Mouse (Mus musculus) E14TG2a.4 (cell line): ENCODE data around the gene Polr2f.

Source experiments
- H3K27me3 ChIP-seq: 2 replicates; pipeline ENCODE4 v1.6.1; 2014; ENCODE audit warnings: low read length, control low read depth; ENCODE audit not compliant: insufficient read depth
- H3K36me3 ChIP-seq: 2 replicates; pipeline ENCODE4 v1.6.1; 2014; ENCODE audit warnings: low read length, control low read depth; ENCODE audit not compliant: insufficient read depth
- H3K4me1 ChIP-seq: replicated peaks from 2 replicates; pipeline ENCODE4 v1.6.1; 2014; ENCODE audit warnings: low read depth, low read length, control low read depth
- H3K4me3 ChIP-seq: replicated peaks from 2 replicates; pipeline ENCODE4 v1.5.1; 2014; ENCODE audit warnings: mild to moderate bottlenecking, low read length
- H3K9me3 ChIP-seq: 2 replicates; pipeline ENCODE4 v1.6.1; 2014; ENCODE audit warnings: low read length, control low read depth
- CTCF ChIP-seq: conservative IDR thresholded peaks from 2 replicates; pipeline ENCODE4 v1.5.1; 2014; ENCODE audit warnings: low read length
- NANOG ChIP-seq: IDR thresholded peaks from 2 replicates; pipeline ENCODE4 v1.6.1; 2014; ENCODE audit warnings: borderline replicate concordance, low read length, mixed read lengths
- POU5F1 ChIP-seq: IDR thresholded peaks from 2 replicates; pipeline ENCODE4 v1.6.1; 2014; ENCODE audit warnings: low read length, borderline replicate concordance

Gene Polr2f

GRCm38 (mm10) chr15:79135783-79136575 is 4.8 kb upstream of the Polr2f start:
- H3K36me3 ChIP-seq: peaks cover 21% of the 10 kb centered on the region
- peaks cover 26% of the 10 kb centered on the region for H3K4me1 ChIP-seq
- peaks cover 11% of the 10 kb centered on the region for H3K27me3 ChIP-seq
- TF ChIP-seq POU5F1 (no peak), NANOG (no peak), CTCF (no peak)
- no peak overlapping the region for H3K4me3 ChIP-seq
- no peaks in the 10 kb centered on the region for H3K9me3 ChIP-seq

DNA sequence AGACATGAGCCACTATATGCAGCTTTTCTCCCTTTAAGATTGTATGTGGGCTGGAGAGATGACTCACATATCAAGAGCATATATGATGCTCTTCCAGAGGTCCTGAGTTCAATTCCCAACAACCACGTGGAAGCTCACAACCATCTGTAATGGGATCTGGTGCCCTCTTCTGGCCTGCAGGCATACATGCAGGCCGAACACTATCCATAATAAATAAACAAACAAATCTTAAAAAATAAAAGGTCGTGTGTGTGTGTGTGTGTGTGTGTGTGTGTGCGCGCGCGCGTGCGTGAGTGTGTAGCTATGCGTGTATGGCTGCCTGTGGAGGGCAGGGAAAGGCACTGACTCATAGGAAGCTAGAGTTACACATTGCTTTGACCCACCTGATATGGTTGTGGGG is 1.2 kb upstream of the Polr2f start:
- Histone ChIP-seq H3K9me3 (no peaks in the 10 kb centered on the region), H3K36me3 (peaks cover 12% of the 10 kb centered on the region), H3K4me3 (no peak overlapping the region), H3K4me1 (peaks cover 39% of the 10 kb centered on the region), H3K27me3 (peaks cover 11% of the 10 kb centered on the region)
- TF ChIP-seq POU5F1 (no peak), CTCF (peak; percentile 47), NANOG (no peak)

GRCm38 (mm10) chr15:79141566-79141917 is 733 bp downstream of the Polr2f start:
- TF ChIP-seq CTCF (no peak), NANOG (no peak), POU5F1 (no peak)
- peaks cover 31% of the 10 kb centered on the region for H3K36me3 ChIP-seq
- peak overlapping the region; percentile 99 for H3K4me3 ChIP-seq
- peaks cover 51% of the 10 kb centered on the region for H3K4me1 ChIP-seq
- no peaks in the 10 kb centered on the region for H3K9me3 ChIP-seq
- H3K27me3 ChIP-seq: peaks cover 11% of the 10 kb centered on the region

- no peak for TF ChIP-seq POU5F1
- H3K4me3 ChIP-seq: peak overlapping the region; percentile 35; the same call in 1 of the 2 replicates
- H3K9me3 ChIP-seq: no peaks in the 10 kb centered on the region
- peaks cover 9% of the 10 kb centered on the region for H3K27me3 ChIP-seq
- H3K36me3 ChIP-seq: peaks cover 49% of the 10 kb centered on the region
- peaks cover 65% of the 10 kb centered on the region for H3K4me1 ChIP-seq
These were observed 2.5 kb downstream of the Polr2f start for GRCm38 (mm10) chr15:79143316-79143715.

DNA sequence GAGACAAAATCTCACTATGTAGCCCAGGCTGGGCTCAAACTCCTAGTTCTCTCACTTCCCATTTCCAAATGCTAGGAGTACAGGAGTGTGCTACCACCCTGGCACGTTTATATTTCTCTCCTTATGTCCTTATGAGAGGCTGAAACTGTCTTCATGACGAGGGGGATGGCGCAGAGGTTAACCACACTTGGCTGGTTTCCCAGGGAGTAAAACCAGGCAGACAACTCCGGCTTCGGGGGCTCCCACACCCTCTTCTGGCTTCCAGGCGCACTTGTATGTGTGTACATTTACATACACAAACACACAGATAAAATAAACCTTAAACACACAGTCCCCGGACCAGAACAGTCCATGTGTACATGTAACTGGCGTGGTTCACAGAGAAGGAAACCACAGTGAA is 3.2 kb downstream of the Polr2f start:
- Histone ChIP-seq H3K36me3 (peaks cover 56% of the 10 kb centered on the region), H3K4me1 (peaks cover 69% of the 10 kb centered on the region)

DNA sequence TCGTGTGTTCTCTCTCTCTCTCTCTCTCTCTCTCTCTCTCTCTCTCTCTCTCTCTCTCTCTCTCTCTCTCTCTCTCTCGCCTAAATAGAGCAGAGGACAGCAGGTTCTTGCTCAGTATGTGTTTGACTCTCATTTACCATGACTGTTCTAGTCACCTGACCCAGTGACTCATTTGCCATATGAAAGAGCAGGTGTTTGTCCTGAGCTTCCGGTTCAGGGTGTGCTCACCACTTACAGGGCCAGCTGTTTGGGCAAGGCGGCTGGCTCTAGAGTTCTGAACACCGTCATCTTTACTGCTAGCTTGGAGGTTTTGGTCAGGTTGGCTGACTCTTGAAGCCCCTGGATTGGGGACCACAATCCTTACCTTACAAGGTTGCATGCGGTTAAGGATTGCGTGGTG is 4.7 kb downstream of the Polr2f start:
- no peak for TF ChIP-seq POU5F1
- TF ChIP-seq NANOG: no peak
- TF ChIP-seq CTCF: no peak
- peaks cover 69% of the 10 kb centered on the region for H3K36me3 ChIP-seq
- no peak overlapping the region for H3K4me3 ChIP-seq
- no peaks in the 10 kb centered on the region for H3K9me3 ChIP-seq
- H3K4me1 ChIP-seq: peaks cover 78% of the 10 kb centered on the region
- peaks cover 3% of the 10 kb centered on the region; the same call in 1 of the 2 replicates for H3K27me3 ChIP-seq

More for the DNA sequence above, 3.2 kb downstream of the Polr2f start:
- peaks cover 9% of the 10 kb centered on the region for H3K27me3 ChIP-seq
- no peak for TF ChIP-seq CTCF
- TF ChIP-seq POU5F1: no peak
- TF ChIP-seq NANOG: no peak
- H3K9me3 ChIP-seq: no peaks in the 10 kb centered on the region
- H3K4me3 ChIP-seq: peak overlapping the region; percentile 35; the same call in 1 of the 2 replicates

DNA sequence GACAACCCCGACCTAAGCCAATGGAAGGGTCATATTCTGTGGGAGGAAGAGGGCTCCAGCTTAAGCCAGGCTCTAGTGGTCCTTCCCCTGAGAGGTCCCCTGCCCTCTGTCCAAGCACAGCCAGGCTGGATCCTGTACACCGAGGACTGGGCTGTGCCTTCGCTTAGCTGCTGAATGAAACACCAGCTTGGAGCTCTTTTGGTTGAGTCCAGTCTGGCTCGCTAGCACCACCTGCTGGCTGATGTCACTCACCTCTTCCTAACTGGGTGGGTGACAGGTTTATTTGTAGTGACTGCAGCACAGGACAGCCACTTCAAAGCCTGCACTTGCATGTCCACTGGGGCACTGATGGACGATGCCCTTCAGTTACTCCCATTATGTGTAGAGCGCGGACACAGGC is 7.7 kb downstream of the Polr2f start:
- TF ChIP-seq CTCF: peak; percentile 94
- no peak for TF ChIP-seq NANOG
- Histone ChIP-seq H3K4me3 (no peak overlapping the region), H3K36me3 (peaks cover 96% of the 10 kb centered on the region), H3K9me3 (no peaks in the 10 kb centered on the region), H3K27me3 (no peaks in the 10 kb centered on the region), H3K4me1 (peaks cover 82% of the 10 kb centered on the region)

DNA sequence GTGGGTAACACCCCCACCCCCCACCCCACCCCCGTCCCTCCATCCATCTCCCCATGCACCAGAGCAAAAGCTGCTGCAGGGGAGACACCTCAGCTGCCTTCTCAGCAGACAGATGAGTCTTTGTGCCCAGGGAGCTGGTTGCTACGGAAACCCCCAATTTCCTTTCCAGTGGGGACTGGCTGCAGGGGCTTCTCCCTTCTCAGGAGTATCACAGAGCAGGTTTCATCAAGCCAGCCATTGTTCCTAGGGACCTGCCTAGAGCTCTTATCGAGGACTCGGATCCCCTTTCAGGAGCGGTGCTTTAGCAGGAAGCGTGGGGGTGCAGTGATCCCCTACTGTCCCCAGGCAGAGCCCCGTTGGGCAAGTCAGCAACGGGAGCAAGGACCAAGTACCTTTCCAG is 11.1 kb downstream of the Polr2f start:
- TF ChIP-seq CTCF: no peak
- no peak for TF ChIP-seq POU5F1
- no peak for TF ChIP-seq NANOG
- no peaks in the 10 kb centered on the region for H3K9me3 ChIP-seq
- H3K4me3 ChIP-seq: 0 out of 2 replicates have a peak overlapping the region, but pooled peaks have one; percentile 17
- H3K4me1 ChIP-seq: peaks cover 60% of the 10 kb centered on the region
- peaks cover 70% of the 10 kb centered on the region for H3K36me3 ChIP-seq
- peaks cover 10% of the 10 kb centered on the region for H3K27me3 ChIP-seq

DNA sequence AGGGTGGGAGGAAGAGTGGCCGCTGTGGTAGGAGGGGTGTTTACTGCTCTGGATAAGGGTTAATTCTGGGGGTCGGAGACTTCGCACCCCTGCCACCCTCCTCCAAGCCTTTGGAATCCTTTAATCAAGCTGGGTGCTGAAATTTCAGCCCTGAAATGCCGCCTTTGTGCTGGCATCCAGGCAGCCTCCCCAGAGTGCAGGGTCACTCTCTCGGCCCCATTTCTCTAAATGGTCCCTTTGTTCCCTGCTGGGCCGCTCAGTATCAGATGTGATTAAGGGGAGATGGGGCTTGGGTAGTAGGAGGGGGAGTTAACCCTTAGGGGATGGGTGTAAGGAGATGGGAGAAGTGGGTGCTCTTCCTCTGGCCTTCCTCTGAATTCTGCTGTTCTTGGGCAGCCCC is 11.9 kb downstream of the Polr2f start:
- Histone ChIP-seq H3K36me3 (peaks cover 61% of the 10 kb centered on the region), H3K9me3 (no peaks in the 10 kb centered on the region), H3K4me1 (peaks cover 54% of the 10 kb centered on the region), H3K4me3 (no peak overlapping the region), H3K27me3 (peaks cover 18% of the 10 kb centered on the region)
- TF ChIP-seq POU5F1 (no peak), NANOG (no peak), CTCF (no peak)
